Mouse (Mus musculus) small intestine, adult 2 months (tissue): ENCODE results near the gene Dmrtc2. TPM values are rescaled to one million over a fixed set of nuclear protein-coding genes. Genes with fewer than 3 reads are reported as not detected.

Experiments used
- H3K27ac ChIP-seq: fragments of 200-500 bp; 2 replicates; pipeline ENCODE4 v1.5.1; 2012; ENCODE audit warnings: low read depth, low read length, control low read depth, inconsistent platforms; ENCODE audit not compliant: insufficient read depth
- H3K27me3 ChIP-seq: fragments of 200-500 bp; 2 replicates; pipeline ENCODE4 v1.6.1; 2012; ENCODE audit warnings: mild to moderate bottlenecking, moderate library complexity, low read length, inconsistent platforms; ENCODE audit not compliant: control insufficient read depth, insufficient read depth
- H3K36me3 ChIP-seq: fragments of 200-500 bp; 2 replicates; pipeline ENCODE4 v1.6.1; 2012; ENCODE audit warnings: mild to moderate bottlenecking, low read length, control low read depth, inconsistent platforms; ENCODE audit not compliant: control insufficient read depth, insufficient read depth
- H3K4me1 ChIP-seq: fragments of 200-500 bp; 2 replicates; pipeline ENCODE4 v1.6.1; 2012; ENCODE audit warnings: low read length, inconsistent platforms, mixed read lengths; ENCODE audit not compliant: control insufficient read depth, insufficient read depth, insufficient read length
- H3K4me3 ChIP-seq: fragments of 200-500 bp; 2 replicates; pipeline ENCODE4 v1.5.1; 2012; ENCODE audit warnings: low read depth, mild to moderate bottlenecking, control low read depth, inconsistent platforms, low read length, moderate library complexity
- CTCF ChIP-seq: fragments of 200-500 bp; IDR thresholded peaks from 2 replicates; pipeline ENCODE4 v1.5.1; 2012; ENCODE audit warnings: low read depth, mild to moderate bottlenecking, control low read depth, inconsistent platforms, low read length, moderate library complexity, mixed read lengths; ENCODE audit not compliant: insufficient replicate concordance, insufficient read length; ENCODE audit errors: extremely low read depth
- POLR2A ChIP-seq: fragments of 200-500 bp; IDR thresholded peaks from 2 replicates; pipeline ENCODE4 v1.6.1; 2012; ENCODE audit warnings: low read depth, mild to moderate bottlenecking, control low read depth, inconsistent platforms, low read length, moderate library complexity
- WGBS: fragments of 180-500 bp; shearing (Covaris S2); methylation state at CpG from one replicate; pipeline ENCODE4 v1.1.7; 2018; 5-methylcytosine and 5-hydroxymethylcytosine counted together
- polyA plus RNA-seq: library from polyadenylated mRNA; depleted of rRNA; stranded (reverse); fragments of >200 nt; gene quantifications from 2 replicates; pipeline ENCODE4 v1.2.3, GENCODE M21; 2012; rRNA removed

Gene Dmrtc2
- polyA plus RNA-seq, 1 experiment, result not detected

DNA sequence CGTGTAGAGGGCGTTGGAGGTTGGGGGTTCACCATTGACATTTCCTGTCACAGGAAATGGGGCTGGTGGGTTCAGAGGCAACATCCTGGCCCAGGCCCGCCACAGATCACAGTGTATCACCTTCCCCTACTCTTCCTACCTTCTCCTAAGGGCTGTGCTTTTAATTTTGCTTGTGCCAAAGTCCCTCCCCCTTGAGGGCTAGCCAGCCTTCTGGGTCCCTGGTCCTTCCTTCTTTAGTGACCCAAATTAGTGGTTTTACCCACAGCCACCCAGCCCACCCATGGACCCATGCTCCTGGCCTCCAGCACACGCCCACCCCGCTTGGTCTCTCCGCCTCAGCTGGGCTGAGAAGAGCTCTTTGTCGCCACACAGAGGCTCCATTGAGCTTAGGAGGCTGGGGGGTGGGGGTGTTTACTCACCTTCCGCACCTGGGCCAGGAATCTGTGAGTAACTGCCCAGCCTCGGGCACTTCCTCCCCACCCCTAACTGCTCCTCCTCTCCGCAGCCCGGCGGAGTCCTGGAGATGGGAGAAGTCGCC lies 37.4 kb downstream of the Dmrtc2 start:
- Histone ChIP-seq H3K36me3 (peaks cover 31% of the 10 kb centered on the region), H3K4me3 (peak overlapping the region; percentile 32), H3K4me1 (peaks cover 5% of the 10 kb centered on the region), H3K27me3 (no peaks in the 10 kb centered on the region), H3K27ac (peak overlapping the region; percentile 58)
- no peak for TF ChIP-seq POLR2A
- TF ChIP-seq CTCF, result no peak
- whole genome bisulfite sequencing, result 33% methylated on average over 13 of the region's 13 CpGs

DNA sequence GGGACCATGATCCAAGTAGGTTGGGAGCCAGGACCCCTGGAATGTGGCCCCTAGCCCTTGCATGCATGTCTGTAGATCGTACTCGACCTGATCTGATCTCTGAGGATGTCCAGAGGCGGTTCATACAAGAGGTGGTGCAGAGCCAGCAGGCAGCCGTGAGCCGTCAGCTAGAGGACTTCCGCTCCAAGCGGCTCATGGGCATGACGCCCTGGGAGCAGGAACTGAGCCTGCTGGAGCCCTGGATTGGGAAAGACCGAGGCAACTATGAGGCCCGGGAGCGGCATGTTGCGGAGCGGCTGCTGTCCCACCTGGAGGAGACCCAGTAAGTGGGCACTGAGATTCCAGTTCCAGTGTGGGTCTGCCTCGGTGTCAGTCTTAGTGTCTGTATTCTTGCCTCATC lies 42.6 kb downstream of the Dmrtc2 start:
- H3K27me3 ChIP-seq, result no peaks in the 10 kb centered on the region
- H3K27ac ChIP-seq, result no peak overlapping the region
- no peak overlapping the region for H3K4me3 ChIP-seq
- no peaks in the 10 kb centered on the region for H3K4me1 ChIP-seq
- WGBS, result 93% methylated on average over 14 of the region's 14 CpGs
- H3K36me3 ChIP-seq, result peaks cover 58% of the 10 kb centered on the region
- no peak for TF ChIP-seq POLR2A
- TF ChIP-seq CTCF, result no peak

GRCm38 (mm10) chr7:24918763-24919323 lies 49.0 kb downstream of the Dmrtc2 start:
- WGBS, result 88% methylated on average over 20 of the region's 20 CpGs

GRCm38 (mm10) chr7:24919728-24920127 lies 49.9 kb downstream of the Dmrtc2 start:
- H3K27me3 ChIP-seq, result no peaks in the 10 kb centered on the region
- 77% methylated on average over 9 of the region's 9 CpGs for WGBS
- no peak for TF ChIP-seq CTCF
- no peak for TF ChIP-seq POLR2A
- no peak overlapping the region for H3K27ac ChIP-seq
- peaks cover 81% of the 10 kb centered on the region for H3K36me3 ChIP-seq
- no peaks in the 10 kb centered on the region for H3K4me1 ChIP-seq
- no peak overlapping the region for H3K4me3 ChIP-seq

More at GRCm38 (mm10) chr7:24918763-24919323, 49.0 kb downstream of the Dmrtc2 start:
- Histone ChIP-seq H3K4me3 (no peak overlapping the region), H3K36me3 (peaks cover 72% of the 10 kb centered on the region), H3K27me3 (no peaks in the 10 kb centered on the region), H3K27ac (no peak overlapping the region), H3K4me1 (no peaks in the 10 kb centered on the region)
- TF ChIP-seq POLR2A (no peak), CTCF (no peak)

Other genes with a start within 250 kb of the Dmrtc2 start
- gene Lypd3, start 233.5 kb upstream of the Dmrtc2 start, polyA plus RNA-seq, result 0.42 and 0.70 TPM in 2 replicates
- not detected in 2 replicates for gene Tex101, start 193.4 kb upstream of the Dmrtc2 start, polyA plus RNA-seq
- gene BC049730, start 160.8 kb upstream of the Dmrtc2 start, polyA plus RNA-seq, result not detected in 2 replicates
- gene Gm4763, start 143.1 kb upstream of the Dmrtc2 start, polyA plus RNA-seq, result not detected in 2 replicates
- 3.3 TPM in 2 replicates for gene Cd177, start 109.7 kb upstream of the Dmrtc2 start, polyA plus RNA-seq
- gene Ceacam10, start 92.9 kb upstream of the Dmrtc2 start, polyA plus RNA-seq, result 2.5 and 4.2 TPM in 2 replicates
- gene Gm9844, start 7.8 kb upstream of the Dmrtc2 start, polyA plus RNA-seq, result not detected in 2 replicates
- gene Lypd4, start 116 bp upstream of the Dmrtc2 start, polyA plus RNA-seq, result not detected in 2 replicates
- 254 and 421 TPM in 2 replicates for gene Rps19, start 14.3 kb downstream of the Dmrtc2 start, polyA plus RNA-seq
- gene Cd79a, start 27.3 kb downstream of the Dmrtc2 start, polyA plus RNA-seq, result 23.2 and 54.3 TPM in 2 replicates
- gene Arhgef1, start 32.9 kb downstream of the Dmrtc2 start, polyA plus RNA-seq, result 106 and 209 TPM in 2 replicates
- not detected in 2 replicates for gene Gm4881, start 74.4 kb downstream of the Dmrtc2 start, polyA plus RNA-seq
- 262 and 282 TPM in 2 replicates for gene Rabac1, start 102.7 kb downstream of the Dmrtc2 start, polyA plus RNA-seq
- gene Atp1a3, start 135.9 kb downstream of the Dmrtc2 start, polyA plus RNA-seq, result 2.9 and 3.1 TPM in 2 replicates
- gene Grik5, start 202.3 kb downstream of the Dmrtc2 start, polyA plus RNA-seq, result 11.2 and 17.7 TPM in 2 replicates
- 17.4 and 37.9 TPM in 2 replicates for gene Zfp574, start 202.5 kb downstream of the Dmrtc2 start, polyA plus RNA-seq